Comparison of ENCODE assay signal across 10 mouse cellular contexts in genomic region chr11:75403301-75404052, GRCm38 (mm10). TPM values are rescaled to one million over a fixed set of nuclear protein-coding genes. Genes with fewer than 3 reads are reported as not detected.
A peak's percentile ranks its signal among the peaks of the same experiment; 100 is the strongest.
DNase-seq lines count a peak whose midpoint lies in the region; ATAC-seq and TF ChIP-seq lines count a peak whose summit lies in the region.
"Had no signal": no experiment of that assay in that cellular context is flagged by ENCODE, and none has a peak within 500 bp of the region (broad histone marks: within the 10 kb centered on the region; RNA-seq: fewer than 3 reads in every experiment).

No protein-coding gene starts in this region.

- H3K27ac ChIP-seq in heart, embryonic 16.5 days (ENCODE audit: low read length) = peak overlapping the region; percentile 64
- H3K27ac ChIP-seq: limb, embryonic 12.5 days had no signal

- no peak overlapping the region for H3K4me3 ChIP-seq in heart, embryonic 16.5 days (ENCODE audit: low read length)
- H3K4me3 ChIP-seq in myocyte = no peak overlapping the region
- H3K4me3 ChIP-seq: limb, embryonic 12.5 days had no signal

- no peaks in the 10 kb centered on the region; the same call in 1 of the 2 replicates for H3K36me3 ChIP-seq in heart, embryonic 16.5 days (ENCODE audit: control insufficient read depth, insufficient read depth)
- H3K36me3 ChIP-seq in myocyte (ENCODE audit: control insufficient read depth, insufficient read depth) = no peaks in the 10 kb centered on the region

- H3K4me2 ChIP-seq in heart, embryonic 16.5 days (ENCODE audit: low read depth, low read length) = no peak overlapping the region
- peak overlapping the region; percentile 80 for H3K4me2 ChIP-seq in myocyte (ENCODE audit: low read depth)
- H3K4me2 ChIP-seq: limb, embryonic 12.5 days had no signal

- peaks cover 7% of the 10 kb centered on the region; the same call in 1 of the 2 replicates for H3K4me1 ChIP-seq in heart, embryonic 16.5 days (ENCODE audit: control insufficient read depth, insufficient read depth, low read length)
- H3K4me1 ChIP-seq: limb, embryonic 12.5 days had no signal

- no peak for TF ChIP-seq POLR2A in myocyte (IDR thresholded peaks at IDR 0.05; ENCODE audit: insufficient read length, low read depth)

- DNase-seq in kidney, postnatal 10 days = peak; percentile 36
- DNase-seq in kidney, postnatal 25 days = no peak
- peak; percentile 29 to 64 for DNase-seq in adrenal gland, postnatal 36 days
- no peak for DNase-seq in right cerebral cortex, adult 2 months (ENCODE audit: low spot score in 2 of 2)
- no peak for DNase-seq in left cerebral cortex, adult 9 months (ENCODE audit: low spot score in 2 of 2)
- DNase-seq in spleen, postnatal 10 days (ENCODE audit: low spot score in 2 of 2) = no peak
- DNase-seq: spleen, adult 18-20 months had no signal

- no peak overlapping the region for H3ac ChIP-seq in myocyte (ENCODE audit: control insufficient read depth, insufficient read length)

- 55% methylated on average over 6 of the region's 6 CpGs for WGBS in heart, embryonic 16.5 days

- no peak for ATAC-seq in heart, embryonic 16.5 days (replicated peaks; ENCODE audit: extremely low read depth, insufficient read depth, low FRiP score)

- H3K9ac ChIP-seq in heart, embryonic 16.5 days (ENCODE audit: low read length) = no peak overlapping the region
- H3K9ac ChIP-seq: limb, embryonic 12.5 days had no signal

- no peaks in the 10 kb centered on the region for H3K79me2 ChIP-seq in myocyte (ENCODE audit: control insufficient read depth, insufficient read depth)

- no peaks in the 10 kb centered on the region for H3K27me3 ChIP-seq in heart, embryonic 16.5 days (ENCODE audit: control insufficient read depth, insufficient read depth, low read length)
- no peaks in the 10 kb centered on the region for H3K27me3 ChIP-seq in myocyte (ENCODE audit: control insufficient read depth, insufficient read depth, insufficient read length)
- H3K27me3 ChIP-seq: limb, embryonic 12.5 days had no signal

- no peaks in the 10 kb centered on the region for H3K9me3 ChIP-seq in heart, embryonic 16.5 days (replicated peaks; ENCODE audit: control insufficient read depth, low read length)
- H3K9me3 ChIP-seq: limb, embryonic 12.5 days had no signal

TF ChIP-seq in myocyte, 11 proteins besides CTCF, POLR2A, EP300 and RAD21:
- TF ChIP-seq E2F4 (IDR thresholded peaks at IDR 0.05; ENCODE audit: insufficient read depth) = no peak
- no peak for TF ChIP-seq TCF12 (IDR thresholded peaks at IDR 0.05; ENCODE audit: insufficient read depth, poor library complexity, severe bottlenecking)
- no peak for TF ChIP-seq REST (IDR thresholded peaks at IDR 0.05; ENCODE audit: insufficient read depth, insufficient read length)
- TF ChIP-seq USF1 (IDR thresholded peaks at IDR 0.05; ENCODE audit: low read depth) = no peak
- TF ChIP-seq POLR2AphosphoS2 (IDR thresholded peaks at IDR 0.05; ENCODE audit: insufficient read length, low read depth) = no peak
- no peak for TF ChIP-seq MAX (IDR thresholded peaks at IDR 0.05; ENCODE audit: low read depth)
- no peak for TF ChIP-seq MYOG (IDR thresholded peaks at IDR 0.05; ENCODE audit: control insufficient read depth in 1 of 3, insufficient read depth in 1 of 3, insufficient read length in 2 of 3, low read depth in 2 of 3)
- TF ChIP-seq CEBPB (IDR thresholded peaks at IDR 0.05; ENCODE audit: insufficient read depth, poor library complexity, severe bottlenecking) = no peak
- no peak for TF ChIP-seq SRF (IDR thresholded peaks at IDR 0.05; ENCODE audit: control insufficient read depth, insufficient read length, low read depth)
- no peak for TF ChIP-seq MYOD1 (IDR thresholded peaks at IDR 0.05; ENCODE audit: control insufficient read depth in 1 of 3, insufficient read length in 2 of 3, low read depth in 2 of 3)
- no peak for TF ChIP-seq TCF3 (IDR thresholded peaks at IDR 0.05; ENCODE audit: insufficient read length, low read depth)

RNA-seq across cellular contexts. Expression of gene Serpinf1, which starts 19.0 kb away (rescaled TPM):
- 10 to 100 TPM; 21.7 to 32.9 TPM for total RNA-seq in adrenal gland, postnatal 36 days (2021)
- 37.4 and 40.1 TPM in 2 replicates for polyA plus RNA-seq in heart, embryonic 16.5 days (2015; fragmentation: Nextera tagmentation; extraction: Ambion mirVana)
- 911 TPM for polyA plus RNA-seq in myocyte (2012; fragmentation: generic; extraction: Trizol)

RNA-seq across cellular contexts. Expression of gene Serpinf2, which starts 35.9 kb away (rescaled TPM):
- total RNA-seq in adrenal gland, postnatal 36 days (2021) = under 1 TPM in 1 of 2 experiments, not detected in 1; 0.46 TPM
- polyA plus RNA-seq in heart, embryonic 16.5 days (2015; fragmentation: Nextera tagmentation; extraction: Ambion mirVana) = 0.39 and 0.75 TPM in 2 replicates
- polyA plus RNA-seq in myocyte (2012; fragmentation: generic; extraction: Trizol) = 0.06 TPM

RNA-seq across cellular contexts. Expression of gene Wdr81, which starts 51.0 kb away (rescaled TPM):
- total RNA-seq in adrenal gland, postnatal 36 days (2021) = 10 to 100 TPM; 12.0 to 18.2 TPM
- polyA plus RNA-seq in heart, embryonic 16.5 days (2015; fragmentation: Nextera tagmentation; extraction: Ambion mirVana) = 3.5 and 4.5 TPM in 2 replicates
- 17.3 TPM for polyA plus RNA-seq in myocyte (2012; fragmentation: generic; extraction: Trizol)

RNA-seq across cellular contexts. Expression of gene Smyd4, which starts 55.2 kb away (rescaled TPM):
- 10 to 100 TPM in 1 of 2 experiments, 1 to 10 TPM in 1; 9.9 to 10.9 TPM for total RNA-seq in adrenal gland, postnatal 36 days (2021)
- 13.8 and 16.3 TPM in 2 replicates for polyA plus RNA-seq in heart, embryonic 16.5 days (2015; fragmentation: Nextera tagmentation; extraction: Ambion mirVana)
- polyA plus RNA-seq in myocyte (2012; fragmentation: generic; extraction: Trizol) = 6.9 TPM

RNA-seq across cellular contexts. Expression of gene Rpa1, which starts 55.4 kb away (rescaled TPM):
- 10 to 100 TPM; 51.3 to 56.1 TPM for total RNA-seq in adrenal gland, postnatal 36 days (2021)
- polyA plus RNA-seq in heart, embryonic 16.5 days (2015; fragmentation: Nextera tagmentation; extraction: Ambion mirVana) = 95.1 and 96.0 TPM in 2 replicates
- polyA plus RNA-seq in myocyte (2012; fragmentation: generic; extraction: Trizol) = 63.4 TPM

Comparison
In these comparisons a context has a peak if more than half of its experiments do, and no peak if none do; other contexts are left out.
1. DNase-seq: peak in kidney, postnatal 10 days (single experiment) and adrenal gland, postnatal 36 days (2 of 2); none in kidney, postnatal 25 days (0 of 2), right cerebral cortex, adult 2 months (0 of 2), left cerebral cortex, adult 9 months (0 of 2) and spleen, postnatal 10 days (0 of 2).
2. RNA of gene Serpinf1, which starts 19.0 kb away (polyA plus RNA-seq): 911 TPM in myocyte (single experiment); 37.4 to 40.1 TPM in heart, embryonic 16.5 days; every median in the first group is over 10 times any median in the second.